Mouse (Mus musculus): ENCODE data around the gene Ebf3. TPM values are rescaled to one million over a fixed set of nuclear protein-coding genes. Genes with fewer than 3 reads are reported as not detected.

Gene Ebf3
- polyA plus RNA-seq, 1 experiment from 2014 or later = 11.2 TPM

- Histone ChIP-seq H3K9me3 (ENCODE audit: control insufficient read depth, low read length) (no peaks in the 10 kb centered on the region), H3K9ac (ENCODE audit: low read length) (peak overlapping the region; percentile 85), H3K4me2 (peak overlapping the region; percentile 82), H3K27me3 (ENCODE audit: control insufficient read depth, insufficient read depth, low read length) (peaks cover 69% of the 10 kb centered on the region), H3K4me3 (ENCODE audit: low read depth, low read length) (peak overlapping the region; percentile 74), H3K27ac (ENCODE audit: low read depth, low read length) (peak overlapping the region; percentile 89), H3K36me3 (ENCODE audit: control insufficient read depth, insufficient read depth, low read length) (no peaks in the 10 kb centered on the region), H3K4me1 (ENCODE audit: control insufficient read depth, insufficient read depth, low read length) (peaks cover 47% of the 10 kb centered on the region)
- ATAC-seq (ENCODE audit: low FRiP score) (no peak), DNase-seq (ENCODE audit: low spot score, missing footprints) (no peak)
- WGBS = under 1% methylated on average over 75 of the region's 79 CpGs
Measured at GRCm38 (mm10) chr7:137313183-137313903, 902 bp downstream of the Ebf3 start.

GRCm38 (mm10) chr7:137312933-137313182 lies 1.4 kb downstream of the Ebf3 start:
- H3K36me3 ChIP-seq (ENCODE audit: control insufficient read depth, insufficient read depth, low read length) = no peaks in the 10 kb centered on the region
- H3K4me1 ChIP-seq (ENCODE audit: control insufficient read depth, insufficient read depth, low read length) = peaks cover 42% of the 10 kb centered on the region
- ATAC-seq (ENCODE audit: low FRiP score) (no peak), DNase-seq (ENCODE audit: low spot score, missing footprints) (peak; percentile 96)
- 0% methylated on average over 10 of the region's 10 CpGs for WGBS
- peak overlapping the region; percentile 85 for H3K9ac ChIP-seq (ENCODE audit: low read length)
- peak overlapping the region; percentile 82 for H3K4me2 ChIP-seq
- H3K4me3 ChIP-seq (ENCODE audit: low read depth, low read length) = peak overlapping the region; percentile 74
- peaks cover 65% of the 10 kb centered on the region for H3K27me3 ChIP-seq (ENCODE audit: control insufficient read depth, insufficient read depth, low read length)
- H3K9me3 ChIP-seq (ENCODE audit: control insufficient read depth, low read length) = no peaks in the 10 kb centered on the region
- peak overlapping the region; percentile 89 for H3K27ac ChIP-seq (ENCODE audit: low read depth, low read length)

GRCm38 (mm10) chr7:137312166-137312932 lies 1.9 kb downstream of the Ebf3 start:
- Histone ChIP-seq H3K27ac (ENCODE audit: low read depth, low read length) (peak overlapping the region; percentile 89; the same call in 1 of the 2 replicates), H3K27me3 (ENCODE audit: control insufficient read depth, insufficient read depth, low read length) (peaks cover 63% of the 10 kb centered on the region), H3K4me3 (ENCODE audit: low read depth, low read length) (peak overlapping the region; percentile 74), H3K4me1 (ENCODE audit: control insufficient read depth, insufficient read depth, low read length) (peaks cover 37% of the 10 kb centered on the region), H3K36me3 (ENCODE audit: control insufficient read depth, insufficient read depth, low read length) (no peaks in the 10 kb centered on the region), H3K4me2 (peak overlapping the region; percentile 82), H3K9me3 (ENCODE audit: control insufficient read depth, low read length) (no peaks in the 10 kb centered on the region), H3K9ac (ENCODE audit: low read length) (peak overlapping the region; percentile 85)
- 1% methylated on average over 17 of the region's 17 CpGs for WGBS
- DNase-seq (ENCODE audit: low spot score, missing footprints) (peak; percentile 96), ATAC-seq (ENCODE audit: low FRiP score) (no peak)

- peaks cover 35% of the 10 kb centered on the region for H3K4me1 ChIP-seq (ENCODE audit: control insufficient read depth, insufficient read depth, low read length)
- 2% methylated on average over 8 of the region's 8 CpGs for WGBS
- H3K4me3 ChIP-seq (ENCODE audit: low read depth, low read length) = peak overlapping the region; percentile 74
- H3K27ac ChIP-seq (ENCODE audit: low read depth, low read length) = no peak overlapping the region; the same call in 1 of the 2 replicates
- H3K9ac ChIP-seq (ENCODE audit: low read length) = peak overlapping the region; percentile 77
- ATAC-seq (ENCODE audit: low FRiP score) (no peak), DNase-seq (ENCODE audit: low spot score, missing footprints) (peak; percentile 93)
- H3K36me3 ChIP-seq (ENCODE audit: control insufficient read depth, insufficient read depth, low read length) = no peaks in the 10 kb centered on the region
- peak overlapping the region; percentile 82 for H3K4me2 ChIP-seq
- H3K9me3 ChIP-seq (ENCODE audit: control insufficient read depth, low read length) = no peaks in the 10 kb centered on the region
- H3K27me3 ChIP-seq (ENCODE audit: control insufficient read depth, insufficient read depth, low read length) = peaks cover 63% of the 10 kb centered on the region
Measured at GRCm38 (mm10) chr7:137311341-137312110, 2.7 kb downstream of the Ebf3 start.

GRCm38 (mm10) chr7:137310876-137311275 lies 3.4 kb downstream of the Ebf3 start:
- ATAC-seq (ENCODE audit: low FRiP score) (no peak), DNase-seq (ENCODE audit: low spot score, missing footprints) (no peak)
- H3K9ac ChIP-seq (ENCODE audit: low read length) = peak overlapping the region; percentile 77
- H3K4me1 ChIP-seq (ENCODE audit: control insufficient read depth, insufficient read depth, low read length) = peaks cover 31% of the 10 kb centered on the region
- peaks cover 57% of the 10 kb centered on the region for H3K27me3 ChIP-seq (ENCODE audit: control insufficient read depth, insufficient read depth, low read length)
- no peaks in the 10 kb centered on the region for H3K9me3 ChIP-seq (ENCODE audit: control insufficient read depth, low read length)
- under 1% methylated on average over 11 of the region's 11 CpGs for WGBS
- peak overlapping the region; percentile 74 for H3K4me3 ChIP-seq (ENCODE audit: low read depth, low read length)
- H3K27ac ChIP-seq (ENCODE audit: low read depth, low read length) = peak overlapping the region; percentile 82
- peak overlapping the region; percentile 82 for H3K4me2 ChIP-seq
- no peaks in the 10 kb centered on the region for H3K36me3 ChIP-seq (ENCODE audit: control insufficient read depth, insufficient read depth, low read length)

GRCm38 (mm10) chr7:137310091-137310761 lies 4.0 kb downstream of the Ebf3 start:
- peak overlapping the region; percentile 82 for H3K4me2 ChIP-seq
- H3K9me3 ChIP-seq (ENCODE audit: control insufficient read depth, low read length) = no peaks in the 10 kb centered on the region
- DNase-seq (ENCODE audit: low spot score, missing footprints) (peak; percentile 96), ATAC-seq (ENCODE audit: low FRiP score) (no peak)
- no peaks in the 10 kb centered on the region for H3K36me3 ChIP-seq (ENCODE audit: control insufficient read depth, insufficient read depth, low read length)
- H3K9ac ChIP-seq (ENCODE audit: low read length) = peak overlapping the region; percentile 77
- peak overlapping the region; percentile 74 for H3K4me3 ChIP-seq (ENCODE audit: low read depth, low read length)
- peaks cover 54% of the 10 kb centered on the region for H3K27me3 ChIP-seq (ENCODE audit: control insufficient read depth, insufficient read depth, low read length)
- under 1% methylated on average over 47 of the region's 49 CpGs for WGBS
- H3K27ac ChIP-seq (ENCODE audit: low read depth, low read length) = peak overlapping the region; percentile 82
- peaks cover 27% of the 10 kb centered on the region for H3K4me1 ChIP-seq (ENCODE audit: control insufficient read depth, insufficient read depth, low read length)

- peaks cover 28% of the 10 kb centered on the region for H3K4me1 ChIP-seq (ENCODE audit: control insufficient read depth, insufficient read depth, low read length)
- peak overlapping the region; percentile 82 for H3K27ac ChIP-seq (ENCODE audit: low read depth, low read length)
- peaks cover 51% of the 10 kb centered on the region for H3K27me3 ChIP-seq (ENCODE audit: control insufficient read depth, insufficient read depth, low read length)
- H3K4me3 ChIP-seq (ENCODE audit: low read depth, low read length) = peak overlapping the region; percentile 74
- WGBS = under 1% methylated on average over 87 of the region's 93 CpGs
- no peaks in the 10 kb centered on the region for H3K36me3 ChIP-seq (ENCODE audit: control insufficient read depth, insufficient read depth, low read length)
- peak overlapping the region; percentile 82 for H3K4me2 ChIP-seq
- ATAC-seq (ENCODE audit: low FRiP score) = peak; percentile 38
- peak; percentile 96 for DNase-seq (ENCODE audit: low spot score, missing footprints)
- H3K9me3 ChIP-seq (ENCODE audit: control insufficient read depth, low read length) = no peaks in the 10 kb centered on the region
- peak overlapping the region; percentile 77 for H3K9ac ChIP-seq (ENCODE audit: low read length)
Measured at GRCm38 (mm10) chr7:137309071-137310066, 4.9 kb downstream of the Ebf3 start.

Data from midbrain, embryonic 11.5 days (tissue).